Mouse (Mus musculus) cerebellum, postnatal 25 days (tissue): ENCODE measurements at regions not wholly inside any gene's neighbourhood (a gene's known extent, or its start where the extent isn't known, plus 50 kb on each side); places are given as distances from the start of the nearest gene placed in this dataset.

Experiments used
- DNase-seq, 2 experiments: peaks; one replicate each; pipeline ENCODE4 v3.0.0; 2021; ENCODE audit warnings: mixed read lengths in 2 of 2

GRCm38 (mm10) chr5:148454200-148454599 is 54.5 kb upstream of the Slc7a1 start:
- DNase-seq: peak; percentile 17 to 30

- peak; percentile 67 to 76 for DNase-seq
Observed at GRCm38 (mm10) chr5:148453776-148454175, 54.1 kb upstream of the Slc7a1 start.

GRCm38 (mm10) chr5:148452909-148453632 is 53.4 kb upstream of the Slc7a1 start:
- no peak for DNase-seq

- DNase-seq: peak; percentile 69 to 79
Observed at GRCm38 (mm10) chr5:148451811-148452210, 52.1 kb upstream of the Slc7a1 start.

GRCm38 (mm10) chr5:148450924-148451323 is 51.2 kb upstream of the Slc7a1 start:
- DNase-seq: peak; percentile 56 to 74
